Mouse (Mus musculus) Muller cell, postnatal 12 days (primary cell): ENCODE measurements at regions not wholly inside any gene's neighbourhood (a gene's known extent, or its start where the extent isn't known, plus 50 kb on each side); places are given as distances from the start of the nearest gene placed in this dataset.

ENCODE experiments used
- DNase-seq: peaks from one replicate; pipeline ENCODE4 v3.0.0-alpha.2; 2015; ENCODE audit errors: inconsistent ontology term

GRCm38 (mm10) chr10:37227889-37228288, 89.2 kb upstream of the Marcks start:
- DNase-seq, result peak; percentile 32

GRCm38 (mm10) chr10:37221730-37222129, 83.0 kb upstream of the Marcks start:
- DNase-seq, result no peak

DNA sequence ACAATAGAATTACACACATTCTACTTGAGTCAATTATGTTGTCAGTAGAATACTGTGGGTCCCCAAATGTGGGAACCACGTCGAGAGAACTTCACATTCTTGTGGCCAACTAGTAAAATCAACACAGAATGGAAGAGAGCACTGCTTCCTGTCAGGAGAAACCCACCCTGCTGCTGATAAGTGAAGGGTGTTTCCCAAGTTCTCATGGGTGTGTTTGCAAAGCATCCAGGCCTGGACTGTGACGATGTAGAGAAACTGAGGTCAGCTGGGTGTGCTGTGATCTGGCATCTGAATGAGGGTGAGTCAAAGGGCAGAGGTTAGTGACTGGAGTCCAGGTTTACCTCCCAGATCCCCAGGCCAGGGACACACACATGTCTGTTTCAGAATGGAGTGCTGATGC, 81.7 kb upstream of the Marcks start:
- no peak for DNase-seq

- no peak for DNase-seq
These were observed 81.2 kb upstream of the Marcks start for GRCm38 (mm10) chr10:37219936-37220335.

GRCm38 (mm10) chr10:37219381-37219780, 80.7 kb upstream of the Marcks start:
- no peak for DNase-seq

- no peak for DNase-seq
These were observed 75.9 kb upstream of the Marcks start for GRCm38 (mm10) chr10:37214656-37215055.

DNA sequence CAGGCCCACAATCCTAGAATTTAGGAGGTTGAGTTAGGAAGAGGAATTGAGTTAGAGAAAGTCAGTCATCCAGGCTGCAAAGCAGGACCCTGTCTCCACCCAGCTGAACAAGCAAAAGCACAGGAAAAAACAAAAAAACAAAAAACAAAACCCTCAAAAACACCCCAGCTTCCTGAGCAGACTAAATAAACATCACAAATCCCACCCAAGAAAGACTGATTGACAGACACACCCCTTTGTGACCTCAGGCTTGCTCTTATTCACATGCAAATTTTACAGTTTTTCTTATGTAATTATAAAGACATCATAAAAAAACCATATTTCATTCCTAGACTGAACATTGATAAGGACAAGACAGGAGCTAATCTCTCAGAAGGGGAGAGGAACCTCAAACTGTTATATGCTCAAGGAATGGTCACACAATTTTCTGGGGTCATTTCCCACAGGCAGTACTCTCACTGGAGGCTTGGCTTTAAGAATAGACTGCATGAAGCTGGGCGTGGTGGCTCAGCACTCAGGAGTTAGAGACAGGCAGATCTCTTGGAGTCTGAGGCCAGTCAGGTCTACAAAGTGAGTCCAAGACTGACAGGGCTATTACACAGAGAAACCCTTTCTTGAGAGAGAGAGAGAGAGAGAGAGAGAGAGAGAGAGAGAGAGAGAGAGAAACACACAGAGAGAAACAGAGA, 73.8 kb upstream of the Marcks start:
- DNase-seq, result no peak

DNA sequence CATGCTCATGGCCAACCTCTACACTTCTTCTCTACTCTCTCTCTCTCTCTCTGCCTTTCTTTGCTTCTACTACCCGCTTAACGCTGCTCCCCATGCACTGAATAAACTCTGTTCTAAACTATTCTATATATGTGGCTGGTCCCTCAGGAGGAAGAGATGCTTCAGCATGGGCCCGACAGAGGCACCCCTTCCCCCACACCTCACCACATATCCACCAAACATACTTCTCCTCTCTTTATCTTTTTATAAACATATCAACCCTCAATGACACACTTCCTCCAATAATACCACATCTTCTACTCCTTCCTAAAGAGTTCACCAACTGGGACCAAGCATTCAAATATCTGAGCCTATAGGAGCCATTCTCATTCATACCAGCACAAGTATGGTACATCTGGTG, 72.6 kb upstream of the Marcks start:
- no peak for DNase-seq

GRCm38 (mm10) chr10:37210223-37210622, 71.5 kb upstream of the Marcks start:
- no peak for DNase-seq

GRCm38 (mm10) chr10:37206986-37207385, 68.3 kb upstream of the Marcks start:
- no peak for DNase-seq

DNA sequence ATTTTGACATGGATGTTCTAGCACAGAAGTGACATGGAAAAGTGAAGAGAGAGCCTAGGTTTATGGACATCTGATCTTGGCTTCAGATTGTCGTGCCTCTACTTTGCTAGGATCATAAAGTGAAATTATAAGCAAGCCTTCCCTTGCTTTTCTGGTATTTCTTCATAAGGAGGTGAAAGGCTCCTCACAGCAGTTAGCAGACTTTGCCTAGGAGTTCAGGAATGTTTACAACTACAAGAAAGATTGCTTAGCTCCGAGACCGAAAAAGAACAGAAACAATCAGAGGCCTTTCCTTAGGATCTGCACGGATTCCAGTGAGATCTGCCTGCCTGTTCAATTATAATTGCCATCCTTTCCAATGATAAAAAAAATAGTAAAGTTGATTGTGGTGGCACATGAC, 67.8 kb upstream of the Marcks start:
- DNase-seq, result no peak

DNA sequence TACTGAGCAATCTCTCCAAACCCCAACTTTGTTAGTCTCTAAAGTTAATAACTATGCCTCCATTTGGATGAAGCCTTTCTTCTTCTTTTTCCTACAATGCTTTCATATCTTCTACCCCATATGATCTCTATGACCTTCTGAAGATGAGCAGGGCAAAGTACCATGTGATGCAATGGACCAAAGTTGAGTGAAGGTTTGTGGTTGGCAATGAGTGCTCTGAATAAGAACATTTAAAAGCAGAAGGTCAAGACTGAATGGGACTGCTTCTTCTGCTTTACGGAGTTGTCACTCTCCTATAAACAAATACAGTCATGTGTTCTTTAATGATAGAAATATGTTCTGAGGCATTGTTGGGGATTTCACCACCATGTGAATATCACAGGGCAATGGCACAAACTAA, 65.0 kb upstream of the Marcks start:
- DNase-seq, result no peak

DNA sequence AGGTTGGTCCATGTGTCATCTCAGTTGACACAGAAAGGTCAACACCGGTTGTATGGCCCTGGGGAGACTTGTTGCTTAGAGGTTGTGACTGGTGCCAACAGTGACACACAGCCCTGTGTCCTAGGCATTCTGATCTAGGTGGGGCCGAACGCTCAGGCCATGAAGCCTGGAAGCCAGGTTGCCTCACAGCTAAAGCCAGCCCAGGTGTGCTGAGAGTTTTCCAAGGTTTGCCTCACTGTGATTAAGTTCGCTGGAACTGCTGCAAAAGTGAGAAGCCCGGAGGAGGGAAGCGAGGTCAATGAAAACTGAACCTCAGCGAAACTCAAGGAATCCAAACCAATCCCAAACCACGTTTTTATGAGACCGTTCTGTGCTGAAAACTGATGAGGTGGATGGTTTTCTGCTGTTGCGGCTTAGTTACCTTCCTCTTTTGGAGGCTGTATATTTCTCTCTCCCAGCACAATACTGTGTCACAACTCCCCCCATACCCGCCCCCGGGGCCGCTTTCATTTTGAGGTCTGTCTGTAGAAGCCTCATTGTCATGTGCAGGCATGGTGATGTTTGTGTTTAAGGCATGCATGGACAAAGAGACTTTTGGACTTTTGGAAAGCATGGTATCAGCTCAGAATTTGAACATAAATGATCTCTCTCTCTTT, 56.2 kb upstream of the Marcks start:
- DNase-seq, result no peak

GRCm38 (mm10) chr10:37194131-37194797, 55.5 kb upstream of the Marcks start:
- DNase-seq, result no peak

- DNase-seq, result no peak
These were observed 53.9 kb upstream of the Marcks start for GRCm38 (mm10) chr10:37192661-37193060.

DNA sequence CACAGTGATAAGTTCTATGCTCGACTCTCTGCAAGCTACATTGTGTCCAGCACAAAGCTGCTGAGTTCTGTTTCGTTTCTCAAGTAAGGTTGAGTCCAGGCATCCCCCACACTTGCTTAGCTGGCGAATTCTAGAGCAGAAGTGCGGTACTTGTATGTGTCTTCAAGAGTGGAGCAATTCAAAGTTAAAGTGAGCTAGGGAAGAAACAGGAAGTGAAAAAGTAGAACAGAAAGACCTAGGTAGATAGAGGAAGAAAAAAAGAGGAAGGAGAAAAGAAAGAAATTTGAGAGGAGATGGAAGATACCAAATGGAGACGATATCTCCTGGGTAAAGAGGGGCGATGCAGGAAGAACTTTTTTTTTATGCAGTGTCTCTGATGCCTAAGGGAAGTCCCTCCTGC, 51.4 kb upstream of the Marcks start:
- DNase-seq, result no peak
